Mouse (Mus musculus) liver, adult 2 months (tissue): ENCODE data around the gene Card19. TPM values are rescaled to one million over a fixed set of nuclear protein-coding genes. Genes with fewer than 3 reads are reported as not detected.

Source experiments
- DNase-seq: peaks from one replicate; pipeline ENCODE4 v3.0.0-alpha.2; 2011; ENCODE audit warnings: low read depth, low spot score; ENCODE audit errors: extremely low read depth
- H3K27ac ChIP-seq: fragments of 200-500 bp; replicated peaks from 2 replicates; pipeline ENCODE4 v1.5.1; 2012; ENCODE audit warnings: low read depth, mild to moderate bottlenecking, control low read depth, inconsistent platforms, low read length; ENCODE audit not compliant: insufficient read depth
- H3K27me3 ChIP-seq: fragments of 200-500 bp; 2 replicates; pipeline ENCODE4 v1.6.1; 2012; ENCODE audit warnings: mild to moderate bottlenecking, moderate library complexity, low read length, inconsistent platforms; ENCODE audit not compliant: control insufficient read depth, insufficient read depth
- H3K36me3 ChIP-seq: fragments of 200-500 bp; 2 replicates; pipeline ENCODE4 v1.6.1; 2012; ENCODE audit warnings: low read length, inconsistent platforms; ENCODE audit not compliant: control insufficient read depth, insufficient read depth
- H3K4me1 ChIP-seq: fragments of 200-500 bp; 2 replicates; pipeline ENCODE4 v1.6.1; 2011; ENCODE audit warnings: low read length; ENCODE audit not compliant: control insufficient read depth, insufficient read depth
- H3K4me3 ChIP-seq: fragments of 200-500 bp; 2 replicates; pipeline ENCODE4 v1.5.1; 2011; ENCODE audit warnings: low read depth, mild to moderate bottlenecking, control low read depth, low read length, moderate library complexity; ENCODE audit not compliant: insufficient read depth
- H3K79me2 ChIP-seq: fragments of 200-500 bp; 2 replicates; pipeline ENCODE4 v1.6.1; 2012; ENCODE audit warnings: inconsistent platforms, mild to moderate bottlenecking, low read length, moderate library complexity; ENCODE audit not compliant: control insufficient read depth, insufficient read depth
- H3K9ac ChIP-seq: fragments of 200-500 bp; 2 replicates; pipeline ENCODE4 v1.6.1; 2012; ENCODE audit warnings: low read depth, mild to moderate bottlenecking, control low read depth, inconsistent platforms, low read length
- CTCF ChIP-seq: fragments of 200-500 bp; IDR thresholded peaks from 2 replicates; pipeline ENCODE4 v1.5.1; 2011; ENCODE audit warnings: low read depth, low read length, control low read depth
- POLR2A ChIP-seq: fragments of 200-500 bp; IDR thresholded peaks from 2 replicates; pipeline ENCODE4 v1.6.1; 2011; ENCODE audit warnings: low read length, control low read depth; ENCODE audit not compliant: insufficient read depth; ENCODE audit errors: extremely low read depth
- WGBS: fragments of 180-500 bp; shearing (Covaris S2); methylation state at CpG from one replicate; pipeline ENCODE4 v1.1.7; 2018; 5-methylcytosine and 5-hydroxymethylcytosine counted together
- polyA plus RNA-seq: library from polyadenylated mRNA; depleted of rRNA; stranded (reverse); fragments of >200 nt; gene quantifications from 2 replicates; pipeline ENCODE4 v1.2.3, GENCODE M21; 2012
- total RNA-seq: library from RNA; depleted of rRNA; stranded (reverse); fragments of >200 nt; gene quantifications from 2 replicates; pipeline ENCODE4 v1.2.3, GENCODE M21; 2014

Gene Card19
- total and polyA plus RNA-seq, 2 experiments: 11.2 to 38.0 TPM

DNA sequence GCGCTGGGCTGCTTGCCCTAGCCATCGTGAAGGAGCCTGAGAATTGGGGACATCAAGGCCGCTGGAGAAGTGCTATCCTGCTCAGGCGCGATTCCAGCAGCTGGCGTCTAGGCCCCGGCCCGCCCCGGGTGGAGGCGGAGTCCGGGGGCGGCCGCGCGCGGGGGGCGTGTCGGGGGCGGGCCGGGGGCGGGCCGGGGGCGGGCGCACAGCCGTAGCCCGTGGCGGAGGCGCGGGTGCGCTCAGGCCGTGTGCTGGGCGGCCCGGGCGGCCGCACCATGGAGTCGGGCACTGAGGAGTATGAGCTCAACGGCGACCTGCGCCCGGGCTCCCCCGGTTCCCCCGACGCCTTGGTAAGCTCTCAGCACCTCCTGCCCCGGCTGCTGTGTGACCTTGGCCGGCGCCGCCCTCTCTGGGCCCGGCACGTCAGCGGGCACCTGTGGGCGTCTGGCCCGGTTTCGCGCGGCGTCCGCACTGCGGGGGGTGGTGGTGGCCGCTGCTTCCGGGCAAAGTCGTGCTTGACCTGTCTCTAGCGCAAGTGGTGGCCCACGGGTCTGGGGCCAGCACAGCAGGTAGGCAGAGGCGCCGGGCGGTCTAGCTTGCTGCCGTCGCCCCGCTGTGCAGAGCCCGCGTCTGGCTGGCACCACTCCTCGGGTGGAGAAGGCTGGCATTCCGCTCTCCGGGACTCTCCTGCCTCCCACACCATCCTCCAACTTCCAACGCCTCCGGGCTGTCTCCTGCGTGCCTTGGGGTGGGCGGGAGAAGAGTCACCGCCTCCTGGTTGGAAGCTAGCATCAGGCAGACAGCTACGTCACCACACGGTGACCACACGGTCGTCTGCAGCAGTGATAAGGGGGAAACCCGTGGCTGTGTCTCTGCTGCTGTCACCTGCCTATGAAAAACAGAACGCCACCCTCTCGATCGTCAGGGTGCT is 28.3 kb downstream of the Card19 start, which contains the start of gene Ninj1:
TSS of gene Ninj1 (plus strand) at position 198 of the 931 bp plus-strand sequence.
- under 1% methylated on average over 85 of the region's 87 CpGs for WGBS
- Histone ChIP-seq H3K27ac (peak within 1 kb of the TSS; percentile 86), H3K79me2 (peaks cover 11% of the 10 kb centered on the region), H3K4me1 (peaks cover 39% of the 10 kb centered on the region), H3K36me3 (no peaks in the 10 kb centered on the region), H3K27me3 (no peaks in the 10 kb centered on the region), H3K9ac (peak within 1 kb of the TSS; percentile 95), H3K4me3 (peak within 1 kb of the TSS; percentile 86)
- DNase-seq: peak; percentile 90
- TF ChIP-seq CTCF: no peak
- TF ChIP-seq POLR2A: peak; percentile 96

DNA sequence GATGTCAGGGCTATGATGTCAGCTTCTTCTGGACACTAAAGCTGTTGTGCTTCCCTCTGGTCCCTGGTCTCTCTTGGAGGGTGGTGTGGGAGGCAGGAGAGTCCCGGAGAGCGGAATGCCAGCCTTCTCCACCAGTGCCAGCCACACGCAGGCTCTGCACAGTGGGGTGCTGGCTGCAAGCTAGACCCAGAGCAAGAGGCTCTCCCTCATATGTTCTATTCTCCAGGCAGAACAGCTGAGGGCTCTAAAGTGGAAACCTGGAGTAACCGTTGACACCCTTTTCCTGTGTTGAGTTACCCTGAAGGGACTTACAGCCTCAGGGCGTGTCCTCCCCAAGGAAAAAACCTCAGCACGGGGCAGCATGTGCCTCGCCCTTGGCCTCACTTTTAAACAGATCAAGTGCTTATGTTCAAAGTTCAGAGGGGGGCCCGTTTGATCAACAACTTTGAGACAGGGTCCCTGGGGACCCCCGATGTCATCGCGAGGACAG is 29.0 kb downstream of the Card19 start:
- peak; percentile 57 for DNase-seq
- peak overlapping the region; percentile 60 for H3K27ac ChIP-seq
- TF ChIP-seq CTCF (no peak), POLR2A (no peak)
- peak overlapping the region; percentile 10; the same call in 1 of the 2 replicates for H3K4me3 ChIP-seq
- peaks cover 33% of the 10 kb centered on the region for H3K4me1 ChIP-seq
- 14% methylated on average over 11 of the region's 11 CpGs for WGBS
- peak overlapping the region; percentile 33 for H3K9ac ChIP-seq
- H3K36me3 ChIP-seq: no peaks in the 10 kb centered on the region
- no peaks in the 10 kb centered on the region for H3K27me3 ChIP-seq
- H3K79me2 ChIP-seq: peaks cover 7% of the 10 kb centered on the region; the same call in 1 of the 2 replicates

DNA sequence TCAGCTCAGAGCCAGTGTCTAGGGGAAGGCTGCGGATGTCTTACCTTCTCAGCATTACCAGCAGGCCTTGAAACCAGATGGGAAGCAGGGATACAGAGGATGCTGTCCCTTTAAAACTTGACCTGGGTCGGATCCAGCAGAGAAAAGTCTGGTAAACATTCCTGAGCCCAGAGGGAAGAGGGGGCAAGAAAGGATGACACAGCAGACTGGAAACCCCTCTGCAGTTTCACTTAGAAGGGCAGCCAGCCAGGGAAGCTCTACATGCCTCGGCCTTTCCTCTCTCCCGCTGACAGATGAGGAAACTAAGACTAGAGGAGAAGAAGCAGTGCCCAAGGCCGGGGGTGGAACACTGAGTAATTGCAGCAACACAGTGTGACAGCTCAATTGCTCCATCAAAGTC is 32.2 kb downstream of the Card19 start:
- DNase-seq: peak; percentile 41
- H3K27ac ChIP-seq: no peak overlapping the region

DNA sequence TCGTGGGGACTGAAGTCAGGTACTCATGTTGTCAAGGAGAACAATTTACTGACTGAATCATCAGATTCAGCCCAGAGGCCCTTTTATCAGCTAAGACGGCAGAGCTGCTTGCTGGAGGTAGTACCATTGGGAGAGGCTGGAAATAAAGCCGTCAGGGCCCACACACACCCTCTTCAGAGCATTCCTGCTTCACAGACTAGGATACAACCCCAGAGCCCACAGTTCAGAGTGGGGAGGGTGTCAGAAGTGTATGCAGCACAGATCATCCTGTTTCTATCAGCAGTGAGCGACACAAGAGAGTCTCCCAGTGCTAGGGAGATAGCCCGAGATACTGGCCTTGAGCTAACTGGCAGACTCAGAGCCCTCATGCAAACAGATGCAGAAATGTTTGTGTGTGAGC is 32.7 kb downstream of the Card19 start:
- no peak for TF ChIP-seq POLR2A
- DNase-seq: no peak
- WGBS: 61% methylated on average over 5 of the region's 5 CpGs
- H3K36me3 ChIP-seq: no peaks in the 10 kb centered on the region
- H3K27ac ChIP-seq: no peak overlapping the region
- no peaks in the 10 kb centered on the region for H3K79me2 ChIP-seq
- H3K27me3 ChIP-seq: no peaks in the 10 kb centered on the region
- no peak overlapping the region; the same call in 1 of the 2 replicates for H3K9ac ChIP-seq
- peaks cover 23% of the 10 kb centered on the region for H3K4me1 ChIP-seq
- H3K4me3 ChIP-seq: no peak overlapping the region

More for the DNA sequence above, 32.2 kb downstream of the Card19 start:
- no peak for TF ChIP-seq POLR2A
- TF ChIP-seq CTCF: no peak
- Histone ChIP-seq H3K79me2 (no peaks in the 10 kb centered on the region; the same call in 1 of the 2 replicates), H3K9ac (no peak overlapping the region; the same call in 1 of the 2 replicates), H3K36me3 (no peaks in the 10 kb centered on the region), H3K4me1 (peaks cover 20% of the 10 kb centered on the region), H3K4me3 (no peak overlapping the region), H3K27me3 (no peaks in the 10 kb centered on the region)
- WGBS: 21% methylated on average over 5 of the region's 5 CpGs

DNA sequence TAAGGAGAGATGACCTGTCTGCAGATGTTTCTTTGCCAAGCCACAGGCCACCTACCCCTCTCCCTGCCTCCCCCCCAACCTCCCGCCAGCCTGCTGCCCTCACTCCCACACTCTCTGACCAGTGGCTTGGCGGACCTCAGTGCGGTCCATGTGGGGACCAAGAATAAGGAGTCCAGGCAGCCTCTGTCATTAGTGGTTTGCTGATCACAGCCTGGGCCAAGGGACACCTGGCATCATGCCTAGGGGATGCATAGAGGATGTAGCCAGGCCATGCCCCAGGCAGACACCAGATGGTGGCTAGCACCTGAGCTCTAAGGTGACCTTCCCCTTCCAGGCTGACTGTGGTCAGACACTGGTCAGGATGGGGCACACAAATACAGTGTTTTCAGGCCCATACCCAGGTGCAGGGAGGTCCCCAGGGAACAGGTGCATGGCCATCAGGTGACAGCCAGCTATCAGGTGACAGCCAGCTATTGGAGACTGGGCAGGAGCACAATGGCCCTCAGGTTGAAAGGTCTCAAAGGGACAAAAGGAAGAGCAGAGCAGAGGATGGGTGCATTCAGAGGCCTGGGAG is 34.3 kb downstream of the Card19 start:
- Histone ChIP-seq H3K79me2 (no peaks in the 10 kb centered on the region), H3K27me3 (no peaks in the 10 kb centered on the region), H3K36me3 (no peaks in the 10 kb centered on the region), H3K4me3 (no peak overlapping the region), H3K4me1 (peaks cover 21% of the 10 kb centered on the region), H3K27ac (no peak overlapping the region), H3K9ac (no peak overlapping the region)
- WGBS: 90% methylated on average over 3 of the region's 3 CpGs
- TF ChIP-seq POLR2A (no peak), CTCF (no peak)
- DNase-seq: no peak
